Mouse (Mus musculus): Measurements from ENCODE around the gene Gna11.

- TF ChIP-seq CTCF (conservative IDR thresholded peaks at IDR 0.05; ENCODE audit: insufficient read depth, insufficient read length, low read depth, low read length): no peak
- no peak for TF ChIP-seq POLR2A (IDR thresholded peaks at IDR 0.05; ENCODE audit: low read depth, low read length)
Measured at GRCm38 (mm10) chr10:81569507-81570237, 24.7 kb upstream of the Gna11 start.
